Mouse (Mus musculus) lung, postnatal 0 days (tissue): ENCODE results near the gene Fut7.

Experiments
- CTCF ChIP-seq: IDR thresholded peaks from 2 replicates; pipeline ENCODE4 v1.5.1; 2016; ENCODE audit warnings: antibody characterized with exemption, mild to moderate bottlenecking
- EP300 ChIP-seq: IDR thresholded peaks from 2 replicates; pipeline ENCODE4 v1.6.1; 2016; ENCODE audit warnings: antibody characterized with exemption, mild to moderate bottlenecking, control low read depth

DNA sequence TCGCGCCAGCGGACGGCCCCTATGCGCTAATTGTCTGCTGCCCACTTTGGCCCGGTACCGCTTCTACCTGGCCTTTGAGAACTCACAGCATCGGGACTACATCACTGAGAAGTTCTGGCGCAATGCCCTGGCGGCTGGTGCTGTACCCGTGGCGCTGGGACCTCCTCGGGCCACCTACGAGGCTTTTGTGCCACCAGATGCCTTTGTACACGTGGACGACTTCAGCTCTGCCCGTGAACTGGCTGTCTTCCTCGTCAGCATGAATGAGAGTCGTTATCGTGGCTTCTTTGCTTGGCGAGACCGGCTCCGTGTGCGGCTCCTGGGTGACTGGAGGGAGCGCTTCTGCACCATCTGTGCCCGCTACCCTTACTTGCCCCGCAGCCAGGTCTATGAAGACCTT, 2.4 kb downstream of the Fut7 start:
- TF ChIP-seq CTCF: no peak
- TF ChIP-seq EP300: no peak
